Mouse (Mus musculus): ENCODE results near the gene Oxct2b. TPM values are rescaled to one million over a fixed set of nuclear protein-coding genes. Genes with fewer than 3 reads are reported as not detected.
A peak's percentile ranks its signal among the peaks of the same experiment; 100 is the strongest.
"Not testable (repeated sequence)": the region's sequence is repeated elsewhere in the genome, so short reads cannot be mapped to it uniquely, and the experiment has no call there.

Oxct2b gene
- total RNA-seq, 2 experiments from 2014 or later = not detected

GRCm38 (mm10) chr4:123111275-123111983 is 4.6 kb upstream of the Oxct2b start:
- ATAC-seq (replicated peaks; ENCODE audit: low FRiP score, poor library complexity, severe bottlenecking) = not testable (repeated sequence)

GRCm38 (mm10) chr4:123112216-123112764 is 3.8 kb upstream of the Oxct2b start:
- no peak for ATAC-seq (replicated peaks; ENCODE audit: low FRiP score, poor library complexity, severe bottlenecking)

DNA sequence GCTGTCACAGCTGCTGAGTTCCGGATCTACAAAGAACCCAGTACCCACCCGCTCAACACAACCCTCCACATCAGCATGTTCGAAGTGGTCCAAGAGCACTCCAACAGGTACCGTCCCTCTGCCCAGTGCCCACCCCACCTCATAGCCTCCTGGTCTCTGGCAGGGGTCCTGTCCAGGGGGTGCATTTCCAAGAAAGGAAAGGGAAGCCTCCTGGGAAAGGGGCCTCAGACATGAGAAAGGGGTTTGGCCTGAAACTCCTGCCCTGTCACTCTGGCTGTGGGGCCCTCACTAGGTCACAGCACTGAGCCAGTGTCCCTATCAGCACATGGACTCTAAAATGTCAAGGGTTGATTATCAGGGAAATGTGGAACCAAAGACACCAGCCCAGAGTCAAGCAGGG is 1.4 kb upstream of the Oxct2b start:
- not testable (repeated sequence) for ATAC-seq (replicated peaks; ENCODE audit: low FRiP score, poor library complexity, severe bottlenecking)

DNA sequence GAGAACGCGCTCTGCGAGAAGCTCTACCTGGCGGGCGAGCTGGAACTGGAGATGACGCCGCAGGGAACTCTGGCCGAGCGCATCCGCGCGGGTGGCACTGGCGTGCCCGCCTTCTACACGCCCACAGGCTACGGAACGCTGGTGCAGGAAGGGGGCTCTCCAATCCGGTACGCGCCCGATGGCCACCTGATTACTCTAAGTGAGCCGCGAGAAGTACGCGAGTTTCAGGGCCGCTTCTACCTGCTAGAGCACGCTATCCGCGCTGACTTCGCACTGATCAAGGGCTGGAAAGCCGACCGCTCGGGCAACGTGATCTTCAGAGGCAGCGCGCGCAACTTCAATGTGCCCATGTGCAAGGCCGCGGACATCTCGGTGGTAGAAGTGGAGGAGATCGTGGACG is 574 bp downstream of the Oxct2b start:
- not testable (repeated sequence) for ATAC-seq (replicated peaks; ENCODE audit: low FRiP score, poor library complexity, severe bottlenecking)

- no peak for ATAC-seq (replicated peaks; ENCODE audit: low FRiP score, poor library complexity, severe bottlenecking)
Observed at GRCm38 (mm10) chr4:123121286-123121685, 5.2 kb downstream of the Oxct2b start.

DNA sequence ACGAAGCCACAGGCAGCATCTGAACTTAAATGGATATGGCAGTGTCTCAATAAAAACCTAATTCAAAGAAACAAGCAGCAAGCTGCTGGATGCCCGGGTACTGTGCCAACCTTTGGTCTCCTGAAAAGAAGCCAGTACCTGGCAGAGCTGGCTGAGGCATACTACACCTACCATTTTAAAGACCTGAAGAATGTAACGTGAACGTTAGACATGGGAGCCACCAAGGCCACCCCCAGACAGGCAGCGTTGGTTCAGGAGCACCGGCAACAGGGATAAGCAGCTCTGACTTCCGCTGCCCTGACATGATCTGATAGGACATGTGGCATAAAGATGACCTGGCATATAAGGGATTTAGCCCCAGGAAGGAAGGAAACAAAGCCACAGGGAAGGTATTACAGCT is 10.6 kb downstream of the Oxct2b start:
- no peak for ATAC-seq (replicated peaks; ENCODE audit: low FRiP score, poor library complexity, severe bottlenecking)

- no peak; the same call in 1 of the 2 replicates for ATAC-seq (replicated peaks; ENCODE audit: low FRiP score, poor library complexity, severe bottlenecking)
Observed at GRCm38 (mm10) chr4:123127051-123127450, 11.0 kb downstream of the Oxct2b start.

GRCm38 (mm10) chr4:123137551-123137950 is 21.5 kb downstream of the Oxct2b start:
- no peak for ATAC-seq (replicated peaks; ENCODE audit: low FRiP score, poor library complexity, severe bottlenecking)

GRCm38 (mm10) chr4:123139513-123140154 is 23.6 kb downstream of the Oxct2b start, which contains the start of gene Ppie:
TSS of gene Ppie (minus strand) at chr4:123139951.
- ATAC-seq (replicated peaks; ENCODE audit: low FRiP score, poor library complexity, severe bottlenecking) = peak; percentile 100

- no peak for ATAC-seq (replicated peaks; ENCODE audit: low FRiP score, poor library complexity, severe bottlenecking)
Observed at GRCm38 (mm10) chr4:123147446-123148150, 31.5 kb downstream of the Oxct2b start.

DNA sequence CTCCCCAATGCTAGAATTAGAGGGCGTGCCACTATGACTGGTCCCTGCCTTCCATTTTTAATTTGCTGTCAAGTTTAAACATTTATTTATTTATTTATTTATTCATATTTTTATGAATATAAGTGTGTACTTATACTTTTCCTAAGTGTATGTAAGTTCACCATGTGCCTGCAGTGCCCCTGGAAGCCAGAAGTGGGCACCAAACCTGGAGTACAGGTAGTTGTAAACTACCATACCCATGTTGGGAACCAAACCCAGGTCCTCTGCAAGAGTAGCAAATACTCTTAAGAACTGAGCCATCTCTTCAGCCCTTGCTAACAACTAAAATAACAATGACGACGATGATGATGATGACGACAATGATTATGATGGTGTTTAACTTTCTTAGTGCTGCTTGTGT is 35.9 kb downstream of the Oxct2b start:
- ATAC-seq (replicated peaks; ENCODE audit: low FRiP score, poor library complexity, severe bottlenecking) = no peak

DNA sequence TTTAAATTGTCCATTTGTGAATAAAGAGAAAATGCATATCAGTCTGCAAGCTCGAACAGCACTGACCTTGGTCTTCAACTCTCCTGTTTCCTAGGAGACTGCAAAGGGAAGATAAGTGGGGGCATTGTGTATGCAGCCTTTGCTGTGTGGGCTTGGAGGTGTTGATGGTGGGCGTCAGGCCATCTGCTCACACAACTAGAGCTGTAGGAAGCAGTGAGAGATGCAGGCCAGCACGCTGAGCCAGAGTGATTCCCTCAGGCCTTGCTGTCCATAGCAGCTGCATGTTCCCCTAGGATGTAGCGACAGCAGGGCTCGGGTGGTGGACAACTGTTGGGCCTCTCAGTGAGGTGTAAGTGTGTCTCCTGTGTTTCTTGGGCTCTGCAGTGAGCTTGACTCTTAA is 36.9 kb downstream of the Oxct2b start:
- no peak for ATAC-seq (replicated peaks; ENCODE audit: low FRiP score, poor library complexity, severe bottlenecking)

- no peak for ATAC-seq (replicated peaks; ENCODE audit: low FRiP score, poor library complexity, severe bottlenecking)
Observed at GRCm38 (mm10) chr4:123155004-123155403, 38.9 kb downstream of the Oxct2b start.

DNA sequence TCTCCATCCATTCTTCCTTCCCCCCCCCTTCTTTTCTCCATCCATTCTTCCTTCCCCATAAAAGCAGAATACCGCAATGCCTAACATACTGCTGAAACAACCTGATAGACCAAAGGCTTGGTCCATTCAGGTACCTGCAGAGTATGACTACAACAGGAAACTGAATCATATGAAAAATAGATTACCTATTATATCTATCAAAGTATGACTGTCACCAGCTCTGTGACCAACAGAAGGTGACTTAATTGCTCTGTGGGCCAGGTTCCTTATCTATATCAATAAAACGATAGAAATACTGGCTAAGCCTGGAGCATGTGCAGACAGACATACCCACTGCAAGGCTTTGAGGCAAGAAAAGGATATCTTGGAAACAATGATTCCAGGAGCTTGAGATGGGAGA is 39.4 kb downstream of the Oxct2b start:
- no peak for ATAC-seq (replicated peaks; ENCODE audit: low FRiP score, poor library complexity, severe bottlenecking)

DNA sequence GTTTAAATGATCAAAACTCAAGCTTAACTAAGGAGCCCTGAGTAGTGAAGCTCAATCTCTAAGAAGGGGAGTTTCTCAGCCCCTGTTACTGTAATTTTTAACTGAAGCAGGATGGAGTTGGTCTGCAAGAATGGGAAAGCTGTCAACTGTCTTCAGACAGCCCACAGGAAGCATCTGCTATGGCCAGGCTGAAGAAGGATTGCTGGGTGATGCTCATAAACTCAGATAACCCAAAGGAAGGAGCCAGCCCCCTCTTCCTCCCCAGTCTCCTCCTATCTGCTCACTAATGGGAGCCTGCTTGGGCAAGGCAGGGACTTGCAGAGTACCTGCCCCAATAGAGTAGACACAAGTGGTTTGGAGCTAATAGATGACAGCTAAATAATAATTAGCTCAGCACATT is 39.8 kb downstream of the Oxct2b start:
- no peak for ATAC-seq (replicated peaks; ENCODE audit: low FRiP score, poor library complexity, severe bottlenecking)

DNA sequence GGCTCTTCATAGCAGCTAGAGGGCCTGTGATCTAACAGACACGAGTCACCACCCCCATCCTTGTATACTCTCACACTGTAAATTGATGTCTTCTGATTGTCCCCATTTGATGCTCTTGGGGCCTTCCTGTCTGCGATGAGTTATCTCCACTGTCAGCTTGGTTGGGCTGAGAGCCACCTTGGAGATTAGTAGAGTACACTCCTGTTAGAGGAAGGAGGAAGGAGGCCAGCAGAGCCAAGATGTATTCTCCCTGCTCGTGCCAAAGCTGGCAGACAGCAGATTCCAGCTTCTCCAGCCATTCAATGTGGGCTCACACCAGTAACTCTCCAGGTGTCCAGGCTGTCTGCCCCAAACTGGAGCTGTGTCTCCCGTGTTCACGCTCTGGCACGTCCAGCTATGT is 44.5 kb downstream of the Oxct2b start:
- no peak for ATAC-seq (replicated peaks; ENCODE audit: low FRiP score, poor library complexity, severe bottlenecking)

DNA sequence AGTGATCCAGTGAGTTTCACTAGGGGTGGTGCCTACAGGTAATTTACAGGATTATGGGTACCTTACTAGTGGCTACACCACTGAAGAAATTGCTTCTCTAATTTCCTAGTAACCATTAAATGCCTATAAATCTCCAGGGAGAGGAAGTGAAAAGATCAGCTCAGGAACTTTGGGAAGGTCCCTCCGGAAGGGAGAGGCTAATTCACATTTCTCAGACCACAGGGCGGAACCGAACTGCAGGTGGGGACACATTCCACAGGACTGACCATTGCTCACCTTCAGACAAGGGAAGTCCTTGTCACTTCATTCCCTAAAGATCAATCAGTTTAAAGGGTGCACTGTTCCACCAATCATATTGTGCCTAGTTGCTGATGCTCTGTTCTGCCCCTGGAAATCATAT is 45.2 kb downstream of the Oxct2b start:
- ATAC-seq (replicated peaks; ENCODE audit: low FRiP score, poor library complexity, severe bottlenecking) = not testable (repeated sequence)

DNA sequence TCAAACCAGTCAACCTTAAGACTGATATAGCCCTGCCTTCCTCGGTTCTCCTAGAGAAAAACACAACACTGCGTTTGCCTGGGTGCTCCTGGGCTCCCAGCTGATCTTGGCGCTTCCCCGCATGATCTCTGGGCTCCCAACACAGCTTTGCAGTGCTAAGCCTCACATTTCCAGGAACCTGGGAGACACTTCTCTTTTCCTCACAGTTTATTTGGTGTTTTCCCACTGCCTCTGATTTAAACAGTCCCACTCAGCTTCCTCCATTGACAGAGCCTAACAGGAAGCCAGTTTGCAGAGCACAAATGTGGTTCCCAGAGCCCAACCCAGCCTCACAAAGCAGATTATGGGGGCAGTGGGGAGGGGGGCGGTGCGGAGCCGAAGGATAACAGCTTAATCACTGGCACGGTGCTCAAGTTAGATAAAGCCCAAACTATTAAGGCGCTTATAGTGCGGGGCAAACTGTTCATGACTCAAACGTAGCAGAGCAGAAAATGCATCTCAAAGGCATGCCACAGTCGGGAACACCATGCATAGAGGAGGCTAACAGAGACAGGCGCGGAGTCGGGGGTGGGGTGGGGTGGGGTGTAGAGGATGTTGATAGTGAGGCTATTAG is 46.3 kb downstream of the Oxct2b start:
- ATAC-seq (replicated peaks; ENCODE audit: low FRiP score, poor library complexity, severe bottlenecking) = no peak

DNA sequence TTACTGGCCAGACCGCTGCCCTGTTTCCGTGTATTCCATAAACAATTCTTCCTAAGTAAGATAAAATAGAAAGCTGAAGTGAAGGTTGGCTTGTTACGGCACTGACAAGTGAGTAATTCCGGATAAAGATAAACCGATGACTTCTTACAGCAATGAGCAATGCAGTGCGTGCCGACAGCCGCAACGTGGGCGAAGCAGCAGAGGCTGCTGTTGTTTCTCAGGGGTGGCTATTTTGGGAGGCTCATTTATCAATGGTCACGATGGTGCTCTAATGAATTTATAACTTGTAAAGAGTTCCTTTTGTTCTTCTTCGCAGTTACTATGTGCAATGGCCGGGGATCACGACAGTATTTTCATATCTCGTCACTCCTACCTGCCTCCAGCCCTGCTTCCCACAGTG is 48.1 kb downstream of the Oxct2b start:
- no peak for ATAC-seq (replicated peaks; ENCODE audit: low FRiP score, poor library complexity, severe bottlenecking)

Measured in erythroid progenitor cell, adult 5-6 weeks (primary cell).